Mouse (Mus musculus): ENCODE measurements around the gene Rad51b. TPM values are rescaled to one million over a fixed set of nuclear protein-coding genes. Genes with fewer than 3 reads are reported as not detected.

Rad51b gene
- polyA plus RNA-seq, 1 experiment from 2014 or later = 8.0 TPM

- WGBS = 89% methylated on average over 4 of the region's 4 CpGs
- Histone ChIP-seq H3K36me3 (ENCODE audit: control insufficient read depth, insufficient read depth, low read length) (no peaks in the 10 kb centered on the region), H3K4me1 (replicated peaks; ENCODE audit: control insufficient read depth, insufficient read depth, low read length) (peaks cover 11% of the 10 kb centered on the region), H3K9ac (ENCODE audit: low read length) (no peak overlapping the region), H3K27me3 (ENCODE audit: control insufficient read depth, insufficient read depth, low read length) (no peaks in the 10 kb centered on the region), H3K4me3 (ENCODE audit: low read depth, low read length) (no peak overlapping the region), H3K27ac (ENCODE audit: low read depth, low read length) (no peak overlapping the region), H3K9me3 (ENCODE audit: control insufficient read depth, low read length) (no peaks in the 10 kb centered on the region), H3K4me2 (ENCODE audit: low read depth, low read length, severe bottlenecking) (no peak overlapping the region)
- DNase-seq (ENCODE audit: low spot score) (no peak), ATAC-seq (replicated peaks; ENCODE audit: low FRiP score) (no peak)
Measured at GRCm38 (mm10) chr12:79757775-79758174, 460.7 kb downstream of the Rad51b start.

GRCm38 (mm10) chr12:79759180-79759902, 462.3 kb downstream of the Rad51b start:
- no peaks in the 10 kb centered on the region for H3K27me3 ChIP-seq (ENCODE audit: control insufficient read depth, insufficient read depth, low read length)
- DNase-seq (ENCODE audit: low spot score) (no peak), ATAC-seq (replicated peaks; ENCODE audit: low FRiP score) (no peak)
- no peaks in the 10 kb centered on the region for H3K36me3 ChIP-seq (ENCODE audit: control insufficient read depth, insufficient read depth, low read length)
- no peak overlapping the region for H3K9ac ChIP-seq (ENCODE audit: low read length)
- H3K9me3 ChIP-seq (ENCODE audit: control insufficient read depth, low read length) = no peaks in the 10 kb centered on the region
- H3K4me3 ChIP-seq (ENCODE audit: low read depth, low read length) = no peak overlapping the region
- 74% methylated on average over 8 of the region's 8 CpGs for WGBS
- no peak overlapping the region for H3K4me2 ChIP-seq (ENCODE audit: low read depth, low read length, severe bottlenecking)
- H3K27ac ChIP-seq (ENCODE audit: low read depth, low read length) = no peak overlapping the region
- peaks cover 7% of the 10 kb centered on the region for H3K4me1 ChIP-seq (replicated peaks; ENCODE audit: control insufficient read depth, insufficient read depth, low read length)

GRCm38 (mm10) chr12:79761217-79761616, 464.1 kb downstream of the Rad51b start:
- DNase-seq (ENCODE audit: low spot score) (no peak), ATAC-seq (replicated peaks; ENCODE audit: low FRiP score) (no peak)
- H3K9me3 ChIP-seq (ENCODE audit: control insufficient read depth, low read length) = no peaks in the 10 kb centered on the region
- H3K9ac ChIP-seq (ENCODE audit: low read length) = no peak overlapping the region
- WGBS = 85% methylated on average over 2 of the region's 2 CpGs
- peaks cover 7% of the 10 kb centered on the region for H3K4me1 ChIP-seq (replicated peaks; ENCODE audit: control insufficient read depth, insufficient read depth, low read length)
- no peak overlapping the region for H3K4me3 ChIP-seq (ENCODE audit: low read depth, low read length)
- no peaks in the 10 kb centered on the region for H3K27me3 ChIP-seq (ENCODE audit: control insufficient read depth, insufficient read depth, low read length)
- H3K27ac ChIP-seq (ENCODE audit: low read depth, low read length) = no peak overlapping the region
- H3K4me2 ChIP-seq (ENCODE audit: low read depth, low read length, severe bottlenecking) = no peak overlapping the region
- no peaks in the 10 kb centered on the region for H3K36me3 ChIP-seq (ENCODE audit: control insufficient read depth, insufficient read depth, low read length)

GRCm38 (mm10) chr12:79762087-79762486, 465.0 kb downstream of the Rad51b start:
- Histone ChIP-seq H3K4me3 (ENCODE audit: low read depth, low read length) (no peak overlapping the region), H3K36me3 (ENCODE audit: control insufficient read depth, insufficient read depth, low read length) (no peaks in the 10 kb centered on the region), H3K9me3 (ENCODE audit: control insufficient read depth, low read length) (no peaks in the 10 kb centered on the region), H3K4me2 (ENCODE audit: low read depth, low read length, severe bottlenecking) (no peak overlapping the region), H3K27me3 (ENCODE audit: control insufficient read depth, insufficient read depth, low read length) (no peaks in the 10 kb centered on the region), H3K9ac (ENCODE audit: low read length) (no peak overlapping the region), H3K27ac (ENCODE audit: low read depth, low read length) (no peak overlapping the region), H3K4me1 (replicated peaks; ENCODE audit: control insufficient read depth, insufficient read depth, low read length) (peaks cover 7% of the 10 kb centered on the region)
- ATAC-seq (replicated peaks; ENCODE audit: low FRiP score) (no peak), DNase-seq (ENCODE audit: low spot score) (no peak)
- 86% methylated on average over 2 of the region's 2 CpGs for WGBS

GRCm38 (mm10) chr12:79762570-79763275, 465.6 kb downstream of the Rad51b start:
- 82% methylated on average over 7 of the region's 7 CpGs for WGBS
- peaks cover 7% of the 10 kb centered on the region for H3K4me1 ChIP-seq (replicated peaks; ENCODE audit: control insufficient read depth, insufficient read depth, low read length)

GRCm38 (mm10) chr12:79766116-79766515, 469.0 kb downstream of the Rad51b start:
- no peak overlapping the region for H3K27ac ChIP-seq (ENCODE audit: low read depth, low read length)

More at GRCm38 (mm10) chr12:79762570-79763275, 465.6 kb downstream of the Rad51b start:
- Histone ChIP-seq H3K9me3 (ENCODE audit: control insufficient read depth, low read length) (no peaks in the 10 kb centered on the region), H3K27me3 (ENCODE audit: control insufficient read depth, insufficient read depth, low read length) (no peaks in the 10 kb centered on the region), H3K9ac (ENCODE audit: low read length) (no peak overlapping the region), H3K4me3 (ENCODE audit: low read depth, low read length) (no peak overlapping the region), H3K27ac (ENCODE audit: low read depth, low read length) (no peak overlapping the region), H3K36me3 (ENCODE audit: control insufficient read depth, insufficient read depth, low read length) (no peaks in the 10 kb centered on the region), H3K4me2 (ENCODE audit: low read depth, low read length, severe bottlenecking) (no peak overlapping the region)
- DNase-seq (ENCODE audit: low spot score) (no peak), ATAC-seq (replicated peaks; ENCODE audit: low FRiP score) (no peak)

GRCm38 (mm10) chr12:79768741-79769322, 471.8 kb downstream of the Rad51b start:
- Histone ChIP-seq H3K4me3 (ENCODE audit: low read depth, low read length) (no peak overlapping the region), H3K27me3 (ENCODE audit: control insufficient read depth, insufficient read depth, low read length) (no peaks in the 10 kb centered on the region), H3K9me3 (ENCODE audit: control insufficient read depth, low read length) (no peaks in the 10 kb centered on the region), H3K4me2 (ENCODE audit: low read depth, low read length, severe bottlenecking) (no peak overlapping the region), H3K4me1 (replicated peaks; ENCODE audit: control insufficient read depth, insufficient read depth, low read length) (no peaks in the 10 kb centered on the region), H3K27ac (ENCODE audit: low read depth, low read length) (no peak overlapping the region), H3K9ac (ENCODE audit: low read length) (no peak overlapping the region), H3K36me3 (ENCODE audit: control insufficient read depth, insufficient read depth, low read length) (no peaks in the 10 kb centered on the region)
- no peak for DNase-seq (ENCODE audit: low spot score)
- ATAC-seq (replicated peaks; ENCODE audit: low FRiP score) = no peak
- 95% methylated on average over 7 of the region's 7 CpGs for WGBS

More at GRCm38 (mm10) chr12:79766116-79766515, 469.0 kb downstream of the Rad51b start:
- Histone ChIP-seq H3K4me3 (ENCODE audit: low read depth, low read length) (no peak overlapping the region), H3K4me1 (replicated peaks; ENCODE audit: control insufficient read depth, insufficient read depth, low read length) (no peaks in the 10 kb centered on the region), H3K9ac (ENCODE audit: low read length) (no peak overlapping the region), H3K36me3 (ENCODE audit: control insufficient read depth, insufficient read depth, low read length) (no peaks in the 10 kb centered on the region), H3K27me3 (ENCODE audit: control insufficient read depth, insufficient read depth, low read length) (no peaks in the 10 kb centered on the region), H3K4me2 (ENCODE audit: low read depth, low read length, severe bottlenecking) (no peak overlapping the region), H3K9me3 (ENCODE audit: control insufficient read depth, low read length) (no peaks in the 10 kb centered on the region)
- DNase-seq (ENCODE audit: low spot score) (no peak), ATAC-seq (replicated peaks; ENCODE audit: low FRiP score) (no peak)
- WGBS = 89% methylated on average over 6 of the region's 6 CpGs

- H3K9ac ChIP-seq (ENCODE audit: low read length) = no peak overlapping the region
- H3K4me1 ChIP-seq (replicated peaks; ENCODE audit: control insufficient read depth, insufficient read depth, low read length) = no peaks in the 10 kb centered on the region
- H3K9me3 ChIP-seq (ENCODE audit: control insufficient read depth, low read length) = no peaks in the 10 kb centered on the region
- H3K36me3 ChIP-seq (ENCODE audit: control insufficient read depth, insufficient read depth, low read length) = no peaks in the 10 kb centered on the region
- no peak overlapping the region for H3K4me3 ChIP-seq (ENCODE audit: low read depth, low read length)
- no peak overlapping the region for H3K4me2 ChIP-seq (ENCODE audit: low read depth, low read length, severe bottlenecking)
- no peaks in the 10 kb centered on the region for H3K27me3 ChIP-seq (ENCODE audit: control insufficient read depth, insufficient read depth, low read length)
- DNase-seq (ENCODE audit: low spot score) = no peak
- no peak overlapping the region for H3K27ac ChIP-seq (ENCODE audit: low read depth, low read length)
- WGBS = 93% methylated on average over 9 of the region's 9 CpGs
- no peak for ATAC-seq (replicated peaks; ENCODE audit: low FRiP score)
Measured at GRCm38 (mm10) chr12:79769763-79770162, 472.7 kb downstream of the Rad51b start.
